Mouse (Mus musculus) urinary bladder, postnatal 10 days (tissue): ENCODE data around the gene Pdzk1ip1.

Experiments
- DNase-seq: peaks from one replicate; pipeline ENCODE4 v3.0.0; 2022; ENCODE audit warnings: low spot score

The Pdzk1ip1 gene

DNA sequence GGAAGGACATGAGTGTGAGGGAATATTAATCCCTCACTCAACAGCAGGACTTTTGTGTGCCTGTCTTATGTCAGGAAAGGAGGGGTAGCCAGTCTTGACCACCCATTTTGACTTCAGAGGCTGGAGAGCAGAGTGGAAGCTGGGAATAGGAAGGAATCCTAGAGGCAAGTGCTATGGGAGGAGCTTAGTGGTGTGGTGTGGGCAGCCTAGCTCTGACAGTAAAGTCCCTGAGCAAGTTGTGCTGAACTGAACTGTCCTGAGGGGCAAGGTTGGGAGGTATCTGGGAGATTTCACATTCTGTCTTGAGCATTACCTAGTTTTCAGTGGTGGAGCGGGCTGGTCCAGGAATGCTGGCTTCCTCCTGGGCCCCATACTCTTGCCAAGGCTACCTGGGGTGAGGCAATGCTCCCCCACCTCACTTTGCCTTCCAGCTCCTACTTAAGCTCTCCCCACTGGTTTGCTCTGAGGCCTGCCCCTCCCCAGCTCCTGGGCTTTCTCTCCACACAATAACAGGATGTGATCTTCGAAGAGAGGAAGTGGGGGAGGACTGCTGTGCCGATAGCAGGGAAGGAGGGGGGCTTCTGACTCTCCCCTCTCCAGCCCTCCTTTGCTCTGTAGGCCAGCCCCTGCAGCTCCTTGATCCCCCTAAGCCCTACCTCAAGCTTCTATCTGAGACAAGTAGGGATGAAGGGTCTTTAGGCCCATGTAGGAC, 13.1 kb upstream of the Pdzk1ip1 start:
- DNase-seq, result no peak

DNA sequence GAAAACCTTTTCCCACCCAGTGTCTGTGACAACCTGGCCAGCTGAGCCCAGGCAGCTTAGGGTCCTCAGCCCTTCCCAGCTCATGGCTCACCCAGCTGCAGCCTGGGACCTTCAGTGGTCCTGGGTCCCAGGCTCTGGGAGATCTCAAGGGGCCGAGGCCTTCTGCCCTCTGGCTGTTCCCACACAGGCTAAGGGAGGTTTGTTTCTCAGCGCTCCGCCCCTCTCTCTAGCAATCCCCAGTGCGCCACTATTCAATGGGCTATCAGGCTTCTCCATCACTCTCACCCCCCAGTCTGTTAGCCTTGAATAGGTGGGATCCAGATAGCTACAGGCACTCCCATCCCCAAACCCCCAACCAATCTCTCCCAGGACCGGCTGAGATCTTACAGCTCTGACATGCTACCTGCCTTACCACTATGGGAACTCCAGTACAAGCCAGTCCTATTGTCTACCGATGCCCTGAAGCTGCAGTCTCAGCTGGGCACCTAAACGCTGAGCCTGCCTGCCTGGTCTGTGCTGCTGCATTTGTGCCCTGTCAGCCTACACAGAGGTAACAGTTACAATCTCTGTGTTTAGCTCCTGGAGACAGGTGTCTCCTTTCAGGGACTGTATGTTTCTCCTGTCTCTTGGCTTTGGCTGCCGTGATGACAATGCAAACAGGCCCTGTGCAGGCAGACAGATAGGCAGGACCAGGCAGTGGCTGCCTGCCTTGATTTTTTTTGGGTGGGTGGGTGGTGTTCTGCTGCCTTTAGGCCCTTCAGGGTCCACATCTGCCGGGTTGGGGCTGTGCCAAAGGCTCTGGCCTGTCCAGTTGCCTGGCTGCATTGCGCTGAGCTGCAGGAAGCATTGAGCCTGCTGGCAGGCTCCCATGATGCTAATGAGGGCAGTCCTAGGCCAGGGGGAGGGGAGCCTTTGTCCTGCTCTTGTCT, 9.4 kb upstream of the Pdzk1ip1 start:
- DNase-seq, result no peak

DNA sequence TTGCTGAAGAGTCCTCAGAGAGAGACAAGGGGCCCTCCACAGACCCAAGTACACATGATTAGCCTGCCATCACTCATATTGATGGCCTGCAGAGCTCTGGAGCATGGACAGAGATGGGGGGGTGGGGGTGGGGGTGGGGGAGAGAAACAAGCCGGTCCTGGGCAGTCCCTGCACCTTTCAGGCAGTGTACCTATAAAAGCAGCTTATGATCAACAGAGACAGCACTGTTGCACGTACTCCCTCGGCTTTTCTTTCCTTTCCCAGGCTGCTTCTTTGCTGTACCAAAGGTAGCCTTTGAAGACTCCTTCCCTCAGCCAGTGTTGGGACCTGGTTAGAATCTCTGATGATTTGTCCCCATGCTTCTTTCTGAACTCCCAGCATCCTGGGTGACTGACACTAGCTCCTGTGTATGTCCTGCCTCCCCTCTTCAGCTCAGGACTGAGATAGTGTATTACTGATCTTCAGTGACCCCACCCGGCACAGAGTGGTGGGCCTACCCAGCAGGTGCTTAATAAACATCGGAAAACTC, 8.6 kb upstream of the Pdzk1ip1 start:
- DNase-seq, result no peak

DNA sequence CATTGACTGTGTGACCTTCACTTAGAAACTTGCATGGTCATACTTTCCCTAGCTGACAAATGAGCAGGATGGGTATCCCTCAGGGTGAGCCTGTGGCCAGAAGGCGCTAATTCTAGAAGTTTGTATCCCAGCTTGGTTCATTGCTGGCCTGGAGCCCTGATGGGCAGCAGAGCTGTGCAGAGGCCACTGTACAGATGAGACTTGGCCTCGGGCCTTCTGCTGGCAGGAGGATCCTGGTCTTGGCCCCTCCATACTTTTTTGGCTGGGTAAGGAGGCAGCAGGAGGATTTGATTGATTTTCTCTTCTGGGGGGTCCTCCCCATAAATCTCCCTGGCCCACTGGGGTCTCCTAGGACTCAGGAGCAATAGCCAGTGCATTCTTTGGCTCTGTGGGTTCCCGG, 5.5 kb upstream of the Pdzk1ip1 start:
- no peak for DNase-seq

DNA sequence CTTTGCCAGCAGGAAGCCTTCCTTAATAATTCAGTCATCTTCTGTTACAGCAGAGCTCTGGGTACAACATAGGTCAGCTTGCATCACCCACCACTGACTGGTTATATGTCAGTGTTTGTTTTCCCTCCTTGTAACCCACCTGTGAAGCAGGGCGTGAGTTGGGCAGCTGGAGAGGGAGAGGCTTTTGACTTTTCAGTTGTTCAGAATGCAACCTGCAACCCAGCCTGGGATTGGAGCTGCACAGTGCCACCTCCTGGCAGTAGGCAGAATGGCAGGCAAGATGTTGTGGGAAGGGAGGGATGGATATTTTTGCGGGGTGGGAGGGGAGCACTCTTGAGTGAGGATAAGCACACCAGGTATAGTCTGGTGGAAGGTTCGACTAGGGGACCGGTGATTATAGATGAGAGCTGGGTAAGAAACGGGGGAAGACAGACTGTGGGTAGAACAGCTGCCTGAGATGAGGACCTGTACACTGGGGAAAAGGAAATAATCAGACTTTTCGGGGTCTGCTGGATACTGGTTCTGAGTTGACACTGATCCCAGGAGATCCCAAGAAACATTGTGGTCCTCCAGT, 2.9 kb upstream of the Pdzk1ip1 start:
- no peak for DNase-seq

DNA sequence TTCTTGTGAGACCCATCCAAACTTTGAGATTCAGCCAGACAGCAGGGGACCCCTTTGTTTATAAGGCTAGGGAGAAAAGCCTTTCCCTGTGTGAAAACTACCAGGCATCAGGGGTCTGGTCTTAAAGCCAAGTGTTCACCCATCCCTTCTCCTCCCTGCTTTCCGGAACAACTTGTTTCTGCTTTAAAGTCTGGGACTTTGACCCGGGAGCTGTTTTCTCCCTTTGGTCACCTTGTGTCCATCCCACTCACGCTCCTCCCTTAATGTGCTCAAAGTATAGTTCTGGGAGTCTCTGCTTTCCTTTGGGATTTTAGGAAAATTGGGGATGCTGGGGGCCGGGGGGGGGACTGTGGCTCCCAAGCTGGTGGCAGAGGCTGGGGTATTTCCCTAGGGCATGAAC, 2.3 kb upstream of the Pdzk1ip1 start:
- no peak for DNase-seq

DNA sequence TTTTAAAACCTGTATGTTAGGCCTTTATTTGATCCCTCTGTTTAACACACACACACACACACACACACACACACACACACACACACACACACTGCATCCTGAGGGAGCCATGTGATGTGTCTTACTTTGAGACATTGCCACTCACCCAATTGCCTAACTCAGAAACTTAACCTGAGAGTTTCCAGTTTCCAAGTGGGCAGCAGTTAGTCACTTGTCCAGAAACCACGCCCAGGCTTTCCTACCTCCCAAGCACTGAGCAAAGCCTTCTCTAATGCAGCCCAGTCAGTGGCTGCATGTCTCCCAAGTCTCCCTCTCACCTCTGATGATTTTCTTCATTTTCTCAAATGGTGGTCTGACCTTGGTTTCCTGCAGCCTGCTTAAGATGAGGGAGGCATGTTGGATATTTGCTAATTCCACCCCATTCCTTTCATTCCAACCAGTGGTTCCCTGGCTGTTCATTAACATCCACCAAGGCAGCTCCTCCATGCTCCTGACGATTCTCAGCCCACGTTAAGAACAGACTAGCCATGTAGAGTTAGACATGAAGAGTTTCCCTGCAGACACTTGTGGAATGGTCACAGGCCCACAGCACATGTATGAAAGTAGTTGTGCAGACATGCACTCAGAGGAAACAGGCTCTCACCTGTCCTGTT, 1.6 kb upstream of the Pdzk1ip1 start:
- no peak for DNase-seq

DNA sequence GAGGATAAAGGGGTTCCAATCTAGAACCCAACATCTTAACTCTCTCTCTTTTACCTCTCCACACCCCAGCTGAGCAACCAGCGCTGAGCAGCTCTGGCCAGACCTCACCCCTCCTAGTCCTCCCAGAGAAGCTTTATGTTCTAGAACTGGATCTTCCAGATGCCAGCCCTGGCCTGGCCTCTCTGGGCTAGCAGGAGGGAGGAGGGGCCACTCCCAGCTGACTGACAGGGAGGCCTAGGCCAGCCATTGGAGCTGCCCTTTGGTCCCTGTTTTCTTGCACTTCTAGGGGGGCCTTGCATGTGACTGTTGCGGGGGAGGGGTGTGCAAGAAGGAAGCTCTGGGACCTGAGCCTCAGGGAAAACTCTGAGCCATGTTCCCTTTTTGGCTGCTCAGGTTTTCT, 2.1 kb downstream of the Pdzk1ip1 start:
- DNase-seq, result no peak

DNA sequence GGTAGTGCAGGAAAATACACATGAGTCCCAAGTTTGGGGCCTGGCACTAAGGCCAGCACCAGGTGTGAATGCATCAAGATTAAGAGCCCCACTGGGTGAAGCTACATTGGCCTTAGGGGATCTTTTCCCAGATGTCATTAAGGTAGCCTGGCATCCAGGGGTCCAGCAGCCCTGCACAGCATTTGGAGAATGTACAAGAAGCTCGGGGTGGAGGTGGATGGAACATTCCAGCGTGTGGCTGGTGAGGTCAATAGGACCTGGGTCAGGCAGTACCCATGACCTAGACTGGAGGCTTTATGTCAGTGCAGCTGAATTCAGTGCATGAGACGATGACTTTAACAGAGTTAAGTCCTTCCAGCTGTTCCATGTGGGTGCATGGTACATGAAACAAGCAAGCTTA, 3.3 kb downstream of the Pdzk1ip1 start:
- no peak for DNase-seq

DNA sequence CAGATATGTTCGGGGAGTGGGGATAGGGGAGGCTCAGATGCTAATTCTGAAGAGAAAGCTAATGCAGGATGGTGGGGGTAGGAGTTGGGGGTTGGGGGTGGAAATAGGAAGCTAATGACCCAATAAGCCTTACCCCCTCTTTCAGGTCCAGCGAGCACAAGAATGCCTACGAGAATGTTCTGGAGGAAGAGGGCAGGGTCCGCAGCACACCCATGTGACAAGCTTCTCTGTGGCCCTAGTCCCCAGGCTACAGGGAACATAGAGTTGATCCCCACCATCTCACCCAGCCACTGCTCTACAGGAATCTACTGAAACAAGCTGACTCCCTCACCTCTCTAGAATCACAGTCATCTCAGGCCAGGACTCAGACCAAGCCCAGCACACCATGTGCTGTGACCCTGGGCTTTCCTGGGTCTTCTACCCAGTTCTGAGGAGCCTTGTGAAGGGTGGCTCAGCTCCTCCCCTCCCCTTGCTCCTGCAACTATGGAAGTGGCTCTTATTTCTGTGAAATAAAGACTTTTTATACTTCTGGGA, 4.9 kb downstream of the Pdzk1ip1 start:
- DNase-seq, result no peak

DNA sequence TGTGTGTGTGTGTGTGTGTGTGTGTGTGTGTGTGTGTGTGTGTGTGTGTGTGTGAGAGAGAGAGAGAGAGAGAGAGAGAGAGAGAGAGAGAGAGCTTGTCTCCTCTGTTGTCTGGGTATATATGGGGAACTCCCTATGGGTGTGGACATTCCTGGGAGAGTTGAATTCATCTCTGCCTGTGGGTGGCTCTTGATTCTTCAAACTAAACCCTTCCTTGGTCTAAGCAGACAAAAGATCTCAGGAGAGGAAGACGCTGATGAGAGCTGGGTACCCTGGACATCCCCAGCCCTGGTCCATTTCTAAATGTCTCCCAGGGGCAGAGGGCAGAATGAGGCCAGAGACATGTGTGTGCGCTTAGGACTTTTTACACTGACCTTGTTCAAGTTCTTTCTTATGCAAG, 5.5 kb downstream of the Pdzk1ip1 start:
- DNase-seq, result no peak

DNA sequence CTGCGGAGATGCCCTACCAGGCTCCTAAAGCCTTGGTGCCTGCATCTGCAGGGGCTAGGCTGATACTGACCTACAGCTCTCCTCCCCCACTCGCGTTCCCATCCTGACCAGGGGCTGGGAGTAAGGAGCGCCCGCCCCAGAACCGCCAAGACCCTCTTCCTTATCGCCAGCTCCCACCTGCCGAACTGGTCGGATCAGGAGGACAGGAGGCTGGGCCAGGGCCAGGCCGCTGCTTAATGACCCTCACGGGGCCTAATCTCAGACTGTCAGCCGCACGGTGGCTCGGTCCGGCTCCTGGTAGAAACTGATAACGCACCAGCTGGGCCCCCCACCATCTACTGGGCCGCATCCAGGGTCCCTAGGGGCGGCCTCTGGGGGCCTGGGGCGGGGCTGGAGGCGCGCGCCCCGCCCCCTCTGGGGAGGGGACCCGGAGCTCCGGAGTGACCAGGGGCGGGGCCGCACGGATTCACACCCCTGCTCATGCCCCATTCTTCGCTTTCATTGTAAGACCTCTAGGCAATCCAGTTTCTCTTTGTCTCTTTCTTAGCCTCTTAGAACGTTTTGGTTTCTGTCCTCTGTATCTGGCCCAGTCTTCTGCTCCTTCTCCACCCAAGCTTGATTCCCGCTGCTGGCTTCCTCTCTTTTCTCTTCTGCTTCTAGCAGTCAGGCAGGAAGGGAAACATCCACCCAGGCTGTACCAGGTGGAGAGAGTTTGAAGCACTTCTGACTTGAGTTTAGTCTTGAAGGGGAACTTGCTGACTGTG, 7.3 kb downstream of the Pdzk1ip1 start:
- DNase-seq, result no peak

DNA sequence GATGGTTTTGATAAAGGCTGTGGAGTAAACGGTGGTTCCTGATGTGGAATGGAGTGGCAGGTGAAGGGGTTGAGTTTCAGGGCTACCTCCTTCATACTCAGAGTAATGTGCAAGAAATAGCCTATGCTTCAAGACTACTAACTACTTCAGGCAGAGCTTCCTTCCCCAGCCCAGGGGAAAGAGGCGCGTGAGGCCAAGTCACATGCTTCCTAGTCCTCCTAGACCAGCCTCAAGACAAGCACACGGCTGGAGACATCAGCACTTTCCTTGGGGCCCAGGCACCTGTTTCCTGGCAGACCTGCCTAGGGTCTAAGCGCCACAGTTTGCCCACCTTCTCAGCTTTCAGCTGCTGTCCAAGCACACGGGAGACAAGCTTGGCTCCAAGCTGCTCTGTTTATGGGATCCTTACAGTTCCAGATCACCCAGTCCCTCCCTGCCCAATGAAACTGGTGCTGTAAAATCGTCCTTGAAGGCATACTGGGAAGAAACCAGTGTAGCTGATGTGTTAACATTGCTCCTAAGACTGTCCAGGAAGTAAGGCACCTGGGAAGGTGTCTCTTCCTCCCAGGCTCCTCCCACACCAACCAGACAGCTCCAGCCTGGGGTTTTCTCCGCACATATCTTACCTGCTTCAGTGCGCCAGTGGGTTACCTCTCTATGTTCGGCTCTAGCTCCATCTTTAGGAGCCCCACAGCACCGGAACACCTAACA, 8.1 kb downstream of the Pdzk1ip1 start:
- DNase-seq, result no peak

DNA sequence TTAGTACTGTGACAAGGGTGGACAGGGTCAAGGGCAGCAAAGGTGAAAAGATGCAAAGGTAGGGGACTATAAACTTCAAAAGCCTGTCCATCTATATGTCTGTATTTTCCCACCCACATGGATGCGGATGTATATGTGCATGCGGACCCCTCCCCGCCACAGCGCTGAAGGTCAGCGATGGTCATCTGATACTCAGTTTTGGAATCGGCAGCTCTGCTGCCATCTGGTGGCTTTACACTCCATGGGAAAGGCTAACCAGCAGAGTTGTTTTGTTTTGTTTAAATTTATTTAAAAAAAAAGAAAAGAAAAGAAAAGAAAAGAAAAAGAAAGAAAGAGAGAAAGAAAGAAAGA, 8.6 kb downstream of the Pdzk1ip1 start:
- DNase-seq, result no peak

DNA sequence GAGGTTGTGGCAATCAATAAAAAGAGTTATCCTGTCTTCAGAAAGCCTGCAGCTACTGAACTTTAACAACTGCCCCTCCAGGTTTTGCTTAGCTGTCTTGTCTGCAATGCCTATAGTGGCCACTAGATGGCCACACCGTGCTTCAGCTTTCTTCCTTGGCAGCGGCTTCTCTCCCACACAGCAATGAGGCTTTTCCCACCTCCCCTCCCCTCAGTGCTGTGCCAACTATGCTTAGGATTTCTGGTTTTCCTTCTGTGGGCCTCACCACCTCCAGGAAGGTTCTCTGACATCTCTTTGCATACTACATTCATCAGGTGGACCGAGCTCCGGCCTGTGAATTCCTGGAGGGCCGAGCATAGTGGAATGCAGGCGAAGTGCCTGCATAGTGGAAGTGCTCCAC, 13.2 kb downstream of the Pdzk1ip1 start:
- no peak for DNase-seq

DNA sequence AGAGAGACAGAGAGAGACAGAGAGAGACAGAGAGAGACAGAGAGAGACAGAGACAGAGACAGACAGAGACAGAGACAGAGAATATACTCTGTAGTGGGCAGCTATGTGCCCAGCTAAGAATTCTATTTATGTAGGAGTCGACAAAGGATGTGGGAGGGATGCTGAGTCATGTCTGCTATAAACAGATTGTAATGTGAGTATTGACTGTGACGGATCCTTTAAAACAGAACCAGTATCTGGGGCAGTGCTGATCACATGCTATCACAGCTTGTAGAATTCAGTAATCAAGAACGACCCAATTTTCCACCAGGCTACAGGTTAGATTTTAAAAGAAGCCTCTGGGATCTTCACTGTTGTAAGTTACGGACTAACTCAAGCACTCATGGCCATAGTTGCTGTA, 15.0 kb downstream of the Pdzk1ip1 start:
- no peak for DNase-seq

DNA sequence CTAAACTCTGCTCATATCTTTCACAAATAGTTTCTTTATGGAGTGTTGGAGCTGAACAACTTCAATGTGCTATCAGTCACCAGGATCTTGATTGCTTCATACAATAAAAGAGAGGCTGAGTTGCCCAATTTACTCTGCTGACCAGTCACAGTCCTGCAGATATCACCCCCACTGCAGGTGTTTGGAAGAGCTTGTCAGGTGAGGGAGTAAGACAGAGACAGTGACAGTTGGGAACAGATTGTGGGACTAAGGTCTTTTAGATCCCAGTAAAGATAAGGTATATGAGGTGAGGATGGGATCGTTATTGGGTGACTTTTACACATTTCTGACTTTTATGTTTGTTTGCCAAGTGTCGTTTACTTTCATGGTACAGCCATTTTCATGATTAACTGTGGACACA, 22.7 kb downstream of the Pdzk1ip1 start:
- DNase-seq, result no peak

DNA sequence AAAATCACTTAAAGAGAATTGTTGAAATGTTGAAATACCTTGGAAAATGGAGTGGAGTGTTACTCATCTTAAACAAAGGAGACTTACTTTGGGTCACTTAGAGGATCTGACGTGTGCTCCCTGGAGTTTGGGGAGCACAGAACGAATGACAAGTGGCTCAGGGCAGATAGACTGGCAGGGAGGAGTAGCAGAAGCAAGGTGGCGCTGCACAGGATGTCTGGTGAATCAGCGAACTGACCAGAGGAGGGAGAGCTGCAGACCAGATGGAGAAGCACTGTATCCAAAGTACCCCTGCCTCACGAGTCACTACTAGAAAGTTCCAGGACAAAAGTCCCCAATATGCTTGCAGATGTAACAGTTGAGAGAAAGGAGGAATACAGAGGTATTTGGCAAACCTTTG, 24.8 kb downstream of the Pdzk1ip1 start:
- DNase-seq, result no peak

DNA sequence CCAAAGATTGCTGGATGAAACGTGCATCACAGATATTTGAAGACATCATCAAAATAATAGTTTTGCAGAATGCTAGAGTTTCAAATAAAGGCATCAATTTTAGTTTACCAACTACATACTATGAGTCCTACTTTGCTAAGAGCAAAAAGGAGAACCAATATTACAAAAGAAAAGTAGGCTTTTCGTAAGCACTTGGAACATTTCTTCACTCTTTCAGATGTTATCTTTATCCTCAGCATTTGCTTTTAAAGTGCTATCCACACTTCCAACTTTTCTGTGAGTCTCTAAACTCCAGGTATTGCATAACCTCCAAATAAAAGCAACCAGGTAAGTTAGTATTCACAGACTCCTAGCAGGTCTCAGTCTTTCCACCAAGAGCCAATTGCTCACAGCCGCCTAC, 31.1 kb downstream of the Pdzk1ip1 start:
- no peak for DNase-seq

DNA sequence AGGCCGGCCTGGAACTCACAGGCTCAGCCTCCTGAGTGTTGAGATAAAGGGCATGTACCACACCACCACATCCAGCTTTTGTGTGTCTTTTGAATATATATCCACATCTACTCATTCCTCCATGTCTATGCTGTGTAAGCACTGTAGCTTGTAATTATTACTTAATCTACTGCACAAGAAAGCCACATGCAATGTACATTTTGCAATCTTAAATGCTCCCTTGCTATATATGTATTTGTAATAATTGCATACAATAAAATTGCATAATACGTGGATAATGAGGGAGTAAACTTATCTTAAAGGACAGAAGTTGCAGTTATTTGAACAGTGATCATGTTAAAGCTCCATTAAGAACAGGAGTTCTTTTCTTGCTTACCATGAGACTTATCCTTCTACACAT, 32.7 kb downstream of the Pdzk1ip1 start:
- no peak for DNase-seq

DNA sequence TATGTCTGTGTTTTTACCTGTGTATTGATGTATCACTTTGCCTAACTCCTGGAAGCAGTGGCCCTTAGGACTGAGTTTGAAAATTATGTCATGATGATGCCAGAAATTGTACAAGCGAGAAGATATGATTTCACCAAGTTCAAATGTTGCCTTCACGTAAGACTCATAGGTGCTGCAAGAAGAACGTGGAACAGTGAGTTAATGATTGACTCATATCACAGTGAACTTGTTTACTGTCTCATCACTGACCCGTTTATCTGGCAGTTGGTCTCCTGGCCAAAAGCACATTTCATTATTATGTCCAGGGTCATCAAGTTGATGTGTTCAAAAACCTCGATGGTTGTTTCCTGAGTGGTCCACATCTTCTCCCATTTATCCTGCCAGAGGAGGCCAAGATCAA, 33.1 kb downstream of the Pdzk1ip1 start:
- no peak for DNase-seq
